Mouse (Mus musculus) olfactory bulb, adult 2 months (tissue): Measurements from ENCODE around the gene Igfn1. TPM values are rescaled to one million over a fixed set of nuclear protein-coding genes. Genes with fewer than 3 reads are reported as not detected.

Source experiments
- H3K27ac ChIP-seq: fragments of 200-500 bp; 2 replicates; pipeline ENCODE4 v1.5.1; 2012; ENCODE audit warnings: low read depth, low read length; ENCODE audit not compliant: insufficient read depth
- H3K4me1 ChIP-seq: fragments of 200-500 bp; 2 replicates; pipeline ENCODE4 v1.6.1; 2012; ENCODE audit warnings: low read length; ENCODE audit not compliant: control insufficient read depth, insufficient read depth
- H3K4me3 ChIP-seq: fragments of 200-500 bp; 2 replicates; pipeline ENCODE4 v1.5.1; 2012; ENCODE audit warnings: mild to moderate bottlenecking, low read depth, low read length, moderate library complexity; ENCODE audit not compliant: insufficient read depth
- CTCF ChIP-seq: fragments of 200-500 bp; IDR thresholded peaks from 2 replicates; pipeline ENCODE4 v1.5.1; 2012; ENCODE audit warnings: low read depth, mild to moderate bottlenecking, low read length, moderate library complexity; ENCODE audit not compliant: insufficient read depth
- POLR2A ChIP-seq: fragments of 200-500 bp; IDR thresholded peaks from 2 replicates; pipeline ENCODE4 v1.6.1; 2012; ENCODE audit warnings: mild to moderate bottlenecking, low read depth, low read length, moderate library complexity; ENCODE audit not compliant: insufficient read depth
- WGBS: fragments of 180-500 bp; shearing (Covaris S2); methylation state at CpG from one replicate; pipeline ENCODE4 v1.1.7; 2018; 5-methylcytosine and 5-hydroxymethylcytosine counted together
- polyA plus RNA-seq: library from polyadenylated mRNA; stranded (reverse); fragments of >200 nt; gene quantifications from 2 replicates; pipeline ENCODE4 v1.2.4, GENCODE M21; 2012; ENCODE audit warnings: low replicate concordance; ENCODE audit not compliant: missing spikeins, insufficient read depth, insufficient read length

Igfn1 gene
- polyA plus RNA-seq, 1 experiment = not detected

GRCm38 (mm10) chr1:135989876-135990275 is 16.3 kb downstream of the Igfn1 start:
- Histone ChIP-seq H3K4me1 (no peaks in the 10 kb centered on the region), H3K4me3 (no peak overlapping the region), H3K27ac (no peak overlapping the region)
- no peak for TF ChIP-seq POLR2A
- TF ChIP-seq CTCF = no peak

- no peak overlapping the region for H3K27ac ChIP-seq
- no peak overlapping the region for H3K4me3 ChIP-seq
- H3K4me1 ChIP-seq = no peaks in the 10 kb centered on the region
- WGBS = 52% methylated on average over 5 of the region's 5 CpGs
- TF ChIP-seq CTCF (no peak), POLR2A (no peak)
Measured at GRCm38 (mm10) chr1:135984105-135984504, 22.0 kb downstream of the Igfn1 start.

DNA sequence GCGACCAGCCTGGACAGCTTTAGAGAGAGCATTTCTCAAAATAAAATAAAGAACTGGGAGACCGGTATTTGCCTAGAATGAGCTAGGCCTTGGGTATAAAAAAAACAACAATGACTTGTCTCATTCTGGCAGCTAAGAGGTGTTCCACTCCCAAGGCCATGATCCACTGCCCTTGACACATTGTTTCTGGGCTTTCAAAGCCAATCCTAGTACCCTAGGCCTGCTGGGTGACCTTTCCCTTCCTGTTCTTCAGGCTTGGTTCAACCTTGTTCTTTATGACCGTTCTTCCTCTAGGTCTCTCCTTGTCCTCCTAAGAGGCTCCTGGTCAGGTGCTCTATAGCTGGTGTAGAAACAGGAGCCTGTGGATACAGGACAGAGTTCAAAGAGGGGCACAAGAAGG is 33.6 kb downstream of the Igfn1 start:
- TF ChIP-seq POLR2A (no peak), CTCF (no peak)
- H3K4me3 ChIP-seq = no peak overlapping the region
- H3K4me1 ChIP-seq = no peaks in the 10 kb centered on the region
- H3K27ac ChIP-seq = no peak overlapping the region
- 94% methylated on average over 3 of the region's 3 CpGs for WGBS

DNA sequence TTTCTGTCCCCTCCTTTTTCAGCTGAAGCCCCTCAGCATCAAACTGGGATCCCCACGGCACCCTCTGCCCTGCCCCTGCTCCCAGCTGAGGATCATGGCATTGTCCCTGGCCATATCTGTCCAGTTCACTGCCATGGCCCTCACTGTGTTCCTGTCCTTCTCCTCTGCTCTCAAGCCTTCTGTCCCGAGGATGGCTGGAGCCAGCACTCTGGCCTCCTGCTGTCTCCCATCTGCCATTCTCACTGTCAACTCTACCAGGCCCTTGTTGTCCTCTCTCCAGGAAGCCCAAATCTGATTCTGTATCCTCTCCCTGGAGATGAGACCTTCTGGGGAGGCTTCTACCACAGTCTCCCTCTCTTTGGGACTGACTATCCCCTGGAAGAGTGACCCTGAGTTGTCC is 35.7 kb downstream of the Igfn1 start:
- Histone ChIP-seq H3K4me3 (no peak overlapping the region), H3K27ac (no peak overlapping the region), H3K4me1 (no peaks in the 10 kb centered on the region)
- WGBS = 81% methylated on average over 2 of the region's 2 CpGs
- no peak for TF ChIP-seq CTCF
- TF ChIP-seq POLR2A = no peak

DNA sequence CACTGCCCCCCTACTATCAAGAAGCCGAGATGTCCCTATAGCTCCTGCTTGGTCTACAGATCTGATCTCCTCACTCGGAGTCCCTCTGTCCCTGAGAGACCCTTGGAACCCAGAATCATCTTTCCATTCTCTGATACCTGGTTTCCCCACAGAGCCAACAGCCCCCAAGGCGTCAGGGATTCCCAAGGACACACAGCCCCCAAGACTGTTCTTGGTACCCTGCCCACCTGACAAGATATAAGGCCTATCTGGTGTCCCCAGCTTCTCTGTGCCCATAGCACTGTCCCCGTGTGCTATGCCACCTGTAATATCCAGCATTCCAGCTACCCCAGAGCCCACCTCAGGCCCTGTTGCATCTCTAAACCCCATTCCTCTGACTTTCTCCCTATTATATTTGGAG is 38.4 kb downstream of the Igfn1 start:
- 89% methylated on average over 4 of the region's 4 CpGs for WGBS
- Histone ChIP-seq H3K4me3 (no peak overlapping the region), H3K27ac (no peak overlapping the region)

GRCm38 (mm10) chr1:135964561-135964960 is 41.6 kb downstream of the Igfn1 start:
- Histone ChIP-seq H3K4me1 (peaks cover 3% of the 10 kb centered on the region; the same call in 1 of the 2 replicates), H3K27ac (no peak overlapping the region), H3K4me3 (no peak overlapping the region)
- 65% methylated on average over 11 of the region's 11 CpGs for WGBS
- TF ChIP-seq CTCF = no peak
- TF ChIP-seq POLR2A = no peak

More for the DNA sequence above, 38.4 kb downstream of the Igfn1 start:
- peaks cover 3% of the 10 kb centered on the region; the same call in 1 of the 2 replicates for H3K4me1 ChIP-seq
- TF ChIP-seq POLR2A = no peak
- no peak for TF ChIP-seq CTCF

DNA sequence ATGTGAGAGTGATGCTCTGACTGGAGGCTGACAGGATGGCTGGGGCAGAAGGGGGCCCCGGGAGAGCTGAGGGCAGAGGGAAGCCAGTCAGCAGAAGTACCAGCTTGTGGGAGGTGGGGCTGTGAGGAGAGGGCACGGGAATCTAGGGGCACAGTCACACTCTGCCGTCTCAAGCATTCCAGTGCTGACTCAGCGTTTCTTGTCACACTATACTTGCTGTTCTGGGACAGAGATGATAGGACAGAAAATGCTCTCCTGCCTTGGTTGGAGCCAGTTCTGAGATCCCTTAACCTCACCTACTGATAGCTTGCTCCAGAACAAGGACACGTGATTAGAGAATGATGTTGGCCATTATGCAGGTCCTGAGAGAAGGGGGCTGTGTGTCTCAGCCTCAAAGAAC is 43.0 kb downstream of the Igfn1 start:
- WGBS = 58% methylated on average over 5 of the region's 5 CpGs
- Histone ChIP-seq H3K4me3 (no peak overlapping the region), H3K4me1 (peaks cover 3% of the 10 kb centered on the region; the same call in 1 of the 2 replicates), H3K27ac (no peak overlapping the region)
- TF ChIP-seq POLR2A (no peak), CTCF (no peak)

DNA sequence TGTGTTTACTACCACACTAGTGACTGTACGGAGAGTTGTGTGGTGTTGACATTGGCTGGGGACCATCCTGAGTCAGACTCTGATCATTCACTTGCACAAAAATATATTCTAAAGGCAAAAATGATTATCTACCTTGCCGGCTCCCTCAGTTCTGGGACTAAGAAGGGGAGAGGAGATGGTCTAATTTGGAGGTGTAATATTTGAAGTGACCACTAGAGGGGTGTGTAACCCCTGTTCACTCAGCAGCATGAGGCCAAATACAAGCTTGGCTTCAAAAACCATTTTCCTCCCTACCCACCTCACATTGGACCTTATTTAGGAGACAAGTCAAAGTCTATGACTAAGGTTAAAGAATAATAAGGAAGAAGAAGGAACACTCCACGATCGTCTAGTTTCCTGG is 47.7 kb downstream of the Igfn1 start:
- H3K27ac ChIP-seq = no peak overlapping the region
- TF ChIP-seq CTCF (no peak), POLR2A (no peak)
- H3K4me1 ChIP-seq = no peaks in the 10 kb centered on the region
- no peak overlapping the region for H3K4me3 ChIP-seq
- WGBS = 36% methylated on average over 4 of the region's 4 CpGs

DNA sequence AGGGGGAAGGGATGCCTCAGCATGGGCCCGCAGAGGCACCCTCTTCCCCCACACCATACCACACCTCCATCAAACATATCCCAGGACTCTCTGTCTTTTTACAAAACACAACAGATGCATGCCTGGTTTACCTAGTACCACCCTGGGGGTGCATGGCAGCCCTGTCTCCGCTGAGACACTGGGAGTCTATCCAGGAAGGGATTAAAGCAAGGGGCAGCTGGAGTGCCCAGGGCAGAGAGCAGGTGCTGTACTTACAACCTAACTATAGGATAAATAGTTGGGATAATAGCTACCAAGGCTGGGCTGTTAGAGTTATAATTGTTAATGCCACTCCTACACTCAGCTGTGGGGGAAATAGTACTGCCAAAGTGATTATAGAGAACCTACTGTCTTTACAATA is 57.3 kb downstream of the Igfn1 start:
- WGBS = 64% methylated on average over 2 of the region's 2 CpGs
- Histone ChIP-seq H3K27ac (no peak overlapping the region), H3K4me3 (no peak overlapping the region), H3K4me1 (peaks cover 24% of the 10 kb centered on the region)
- TF ChIP-seq CTCF = no peak
- no peak for TF ChIP-seq POLR2A

DNA sequence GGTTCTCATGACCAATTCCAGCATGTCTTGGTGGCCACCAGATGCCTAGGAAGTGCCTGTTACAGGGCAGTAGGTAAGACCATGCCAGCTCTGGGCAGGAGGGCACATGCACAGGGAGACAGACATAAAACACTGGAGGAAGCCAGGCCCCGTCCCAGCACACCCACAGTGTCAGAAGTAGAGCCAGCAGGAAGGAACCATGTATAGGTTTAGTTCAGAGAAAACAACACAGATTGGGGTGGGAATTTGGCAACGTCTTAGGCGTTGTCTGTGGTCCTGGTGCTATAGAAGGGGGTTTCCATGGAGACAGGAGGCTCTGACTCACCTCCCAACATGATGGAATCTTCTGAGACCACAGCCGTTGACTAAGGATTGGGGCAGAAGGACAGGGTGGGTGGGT is 59.9 kb downstream of the Igfn1 start:
- H3K4me3 ChIP-seq = no peak overlapping the region
- no peak overlapping the region for H3K27ac ChIP-seq
- WGBS = 34% methylated on average over 4 of the region's 4 CpGs
- no peak for TF ChIP-seq POLR2A
- TF ChIP-seq CTCF = no peak
- peaks cover 29% of the 10 kb centered on the region for H3K4me1 ChIP-seq
